Mouse (Mus musculus): ENCODE results near the gene Apba2.
A peak's percentile ranks its signal among the peaks of the same experiment; 100 is the strongest.

The Apba2 gene

GRCm38 (mm10) chr7:64501536-64502270 lies at the start of gene Apba2:
Gene Apba2 (plus strand): TSS chr7:64501706.
- DNase-seq (ENCODE audit: low spot score in 2 of 2) = peak; percentile 75 to 77

DNA sequence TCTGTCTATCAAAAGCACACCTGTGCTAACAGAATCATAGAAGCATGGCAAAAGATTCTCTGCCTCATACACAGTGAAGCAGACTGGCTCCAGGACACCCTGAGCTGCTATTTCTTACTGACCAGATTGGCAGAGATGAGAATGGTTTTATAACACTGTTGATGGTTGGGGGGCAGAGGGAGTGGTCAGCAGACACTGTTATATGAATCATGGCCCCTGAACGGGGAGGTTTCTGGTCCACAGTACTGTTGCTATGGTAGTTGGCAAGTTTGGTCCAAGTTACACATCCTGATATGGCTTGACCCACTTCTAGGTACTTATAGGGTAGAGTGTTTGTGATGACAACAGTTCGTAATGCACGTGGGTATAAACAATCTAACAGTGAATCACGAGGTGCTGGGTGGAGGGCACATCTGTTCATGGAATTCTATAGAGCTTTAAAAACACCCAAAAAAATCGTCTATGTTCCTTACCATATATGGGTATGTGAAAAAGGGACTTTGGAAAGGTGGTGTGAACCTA lies 49.6 kb upstream of the Apba2 start:
- peak in 1 of 2 experiments; percentile 36 for DNase-seq (ENCODE audit: low spot score in 2 of 2)

DNA sequence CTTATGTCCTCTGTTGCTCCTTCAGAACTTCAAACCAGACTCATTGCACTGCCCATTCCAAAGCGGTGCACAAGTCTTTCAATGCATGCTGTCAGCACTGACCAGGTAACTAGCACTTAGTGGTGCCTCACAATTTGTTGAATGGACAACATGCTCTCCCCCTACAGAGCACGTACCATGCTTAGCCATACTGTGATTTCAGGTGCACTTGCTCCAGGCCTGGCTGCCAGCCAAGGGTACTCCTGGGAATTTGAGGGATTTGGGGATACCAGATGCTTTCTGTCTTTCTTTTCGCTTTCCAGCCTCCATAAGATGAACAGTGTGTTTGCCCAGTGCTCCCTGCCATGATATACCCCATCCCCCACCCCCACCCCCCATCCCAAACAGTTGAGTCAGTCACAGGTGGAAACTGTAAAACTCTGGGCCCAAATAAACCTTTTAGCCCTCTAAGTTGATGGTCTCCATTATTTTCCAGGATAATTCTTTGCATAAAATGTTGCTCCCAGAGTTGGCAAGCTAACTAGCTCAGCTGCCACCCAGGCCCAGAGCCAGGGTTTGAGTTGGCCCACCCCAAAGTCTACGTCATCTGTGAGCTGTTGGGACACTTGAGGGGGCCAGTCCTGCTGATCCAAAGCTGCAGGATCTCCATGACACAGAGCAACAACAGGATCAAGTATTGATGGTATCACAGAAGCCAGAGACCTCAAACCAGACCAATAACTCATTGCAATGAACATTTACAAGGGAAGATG lies 48.9 kb upstream of the Apba2 start:
- DNase-seq (ENCODE audit: low spot score in 2 of 2) = no peak

DNA sequence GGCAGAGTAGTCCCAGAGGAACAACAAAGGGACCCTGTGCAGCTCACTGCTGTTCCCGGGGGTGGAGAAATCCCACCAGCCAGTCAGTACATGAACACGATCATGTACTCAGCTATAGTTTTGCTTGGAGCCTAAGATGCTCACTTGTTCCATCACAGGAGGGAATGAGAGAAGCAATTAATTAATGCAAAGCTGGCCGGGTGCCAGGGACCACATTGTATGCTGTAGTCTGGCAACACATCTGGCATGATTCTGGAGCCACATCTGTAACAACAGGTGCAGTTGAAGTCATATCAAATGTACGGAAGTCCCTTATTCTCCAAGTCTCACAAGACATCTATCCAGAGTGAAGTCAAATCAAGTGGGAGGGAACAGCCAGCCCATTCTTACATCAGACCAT lies 45.3 kb upstream of the Apba2 start:
- DNase-seq (ENCODE audit: low spot score in 2 of 2) = no peak

GRCm38 (mm10) chr7:64456676-64457075 lies 44.8 kb upstream of the Apba2 start:
- DNase-seq (ENCODE audit: low spot score in 2 of 2) = no peak

DNA sequence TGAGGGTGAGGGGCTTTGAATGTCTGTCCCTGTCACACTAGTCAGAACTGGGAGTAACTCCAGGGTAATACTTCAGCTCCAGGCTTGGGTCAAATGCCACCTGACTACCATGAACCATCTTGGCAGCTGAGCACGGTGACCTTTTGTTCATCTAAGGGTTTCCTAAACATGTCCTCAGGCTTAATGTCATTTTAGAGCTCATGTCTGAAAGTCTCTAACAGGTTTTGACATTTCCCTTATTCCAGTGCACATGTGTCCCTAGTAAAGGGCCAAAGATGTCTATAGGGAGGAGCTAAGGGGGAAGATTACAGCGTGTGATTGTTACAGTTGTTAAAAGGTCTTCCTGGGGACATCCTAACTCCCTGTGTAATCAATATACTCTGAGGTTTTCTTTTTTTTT lies 43.7 kb upstream of the Apba2 start:
- DNase-seq (ENCODE audit: low spot score in 2 of 2) = no peak

DNA sequence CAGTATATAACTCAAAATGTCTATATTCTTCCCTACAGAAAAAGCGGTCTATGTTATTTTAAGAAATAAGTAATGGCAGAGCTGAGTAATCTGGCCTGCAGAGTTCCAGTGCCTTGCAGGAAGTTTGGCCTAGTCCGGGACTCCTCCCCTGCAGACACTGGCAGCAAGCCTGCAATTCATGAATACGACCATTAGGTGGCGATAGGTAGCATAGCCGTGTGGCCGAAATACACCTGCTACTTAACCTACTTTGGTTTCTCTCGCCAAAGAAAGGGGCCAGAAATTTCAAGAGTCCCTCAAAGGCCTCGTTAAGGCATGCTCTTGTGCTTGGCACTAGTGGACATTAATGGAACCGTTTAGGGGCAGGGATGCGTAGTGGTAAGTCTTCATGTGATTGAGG lies 4.1 kb upstream of the Apba2 start:
- DNase-seq (ENCODE audit: low spot score in 2 of 2) = no peak

- DNase-seq (ENCODE audit: low spot score in 2 of 2) = no peak
Measured at GRCm38 (mm10) chr7:64502271-64503180, 1.0 kb downstream of the Apba2 start.

- DNase-seq (ENCODE audit: low spot score in 2 of 2) = no peak
Measured at GRCm38 (mm10) chr7:64503641-64504040, 2.1 kb downstream of the Apba2 start.

DNA sequence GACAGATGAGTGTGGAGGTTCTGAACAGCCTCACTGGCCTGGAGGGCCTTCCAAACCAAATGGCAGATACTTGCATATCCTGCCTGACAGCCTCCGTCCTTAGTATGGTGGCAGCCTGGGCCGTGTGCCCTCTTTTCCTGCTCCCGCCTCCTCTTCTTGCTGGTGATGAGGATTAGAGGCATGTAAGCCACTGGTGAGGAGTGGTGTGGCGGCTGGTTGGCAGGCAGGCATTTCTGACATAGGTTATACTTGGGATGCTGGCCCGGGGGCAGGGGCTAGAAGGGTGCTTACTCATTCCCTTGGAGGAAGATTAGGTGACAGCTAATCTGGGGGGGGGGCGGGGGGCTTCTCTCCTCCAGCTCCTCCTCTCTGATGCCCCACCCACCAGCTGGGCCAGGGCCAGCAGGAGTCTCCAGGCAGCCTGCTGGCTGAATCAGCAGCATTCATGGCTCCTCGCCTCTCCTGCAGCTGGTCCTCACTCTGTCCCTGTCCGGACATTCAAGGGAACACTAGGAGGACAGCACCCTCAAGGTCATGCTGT lies 3.3 kb downstream of the Apba2 start:
- peak; percentile 59 to 63 for DNase-seq (ENCODE audit: low spot score in 2 of 2)

DNA sequence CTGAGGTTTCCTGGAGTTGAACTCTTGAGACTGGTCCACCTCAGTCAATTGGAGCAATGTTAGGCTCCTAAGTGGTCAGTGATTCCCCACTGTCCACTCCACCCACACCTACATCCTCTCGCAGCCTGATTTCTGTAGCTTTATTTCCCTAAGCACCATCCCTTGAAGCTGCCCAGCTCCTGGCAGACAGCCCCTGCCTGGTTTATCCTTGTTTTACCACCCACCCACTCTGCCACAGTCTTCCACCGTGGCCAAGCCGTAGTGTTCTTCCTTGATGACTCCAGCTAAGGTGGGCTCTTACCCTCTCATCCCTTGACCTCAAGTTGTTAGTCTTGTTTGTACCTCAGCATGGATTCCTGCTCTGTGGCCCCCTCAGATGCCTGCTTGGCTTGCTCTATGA lies 4.1 kb downstream of the Apba2 start:
- DNase-seq (ENCODE audit: low spot score in 2 of 2) = peak in 1 of 2 experiments; percentile 34

GRCm38 (mm10) chr7:64508826-64509225 lies 7.3 kb downstream of the Apba2 start:
- DNase-seq (ENCODE audit: low spot score in 2 of 2) = peak in 1 of 2 experiments; percentile 3

GRCm38 (mm10) chr7:64509911-64510310 lies 8.4 kb downstream of the Apba2 start:
- peak in 1 of 2 experiments; percentile 1 for DNase-seq (ENCODE audit: low spot score in 2 of 2)

- peak in 1 of 2 experiments; percentile 0 for DNase-seq (ENCODE audit: low spot score in 2 of 2)
Measured at GRCm38 (mm10) chr7:64510526-64511210, 9.2 kb downstream of the Apba2 start.

GRCm38 (mm10) chr7:64513621-64514020 lies 12.1 kb downstream of the Apba2 start:
- DNase-seq (ENCODE audit: low spot score in 2 of 2) = no peak

DNA sequence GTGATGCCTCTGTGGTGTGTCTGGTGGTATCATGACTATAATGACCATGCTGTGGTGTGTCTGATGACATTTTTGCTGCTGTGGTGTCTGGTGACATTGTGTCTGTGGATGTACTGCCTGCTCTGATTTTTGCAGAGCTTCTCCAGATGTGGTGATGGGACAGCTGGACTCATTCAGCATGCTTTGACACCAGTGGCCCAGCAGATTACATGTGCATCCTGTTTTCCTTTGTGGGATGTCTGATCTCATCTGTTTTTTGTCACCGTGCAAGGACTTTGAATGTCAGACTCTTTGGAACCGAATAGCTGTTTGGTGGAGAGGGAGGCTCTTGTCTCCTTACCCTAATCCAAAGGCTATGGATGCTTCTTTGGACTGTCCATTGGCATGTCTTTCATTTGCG lies 13.8 kb downstream of the Apba2 start:
- no peak for DNase-seq (ENCODE audit: low spot score in 2 of 2)

GRCm38 (mm10) chr7:64515891-64516290 lies 14.4 kb downstream of the Apba2 start:
- no peak for DNase-seq (ENCODE audit: low spot score in 2 of 2)

DNA sequence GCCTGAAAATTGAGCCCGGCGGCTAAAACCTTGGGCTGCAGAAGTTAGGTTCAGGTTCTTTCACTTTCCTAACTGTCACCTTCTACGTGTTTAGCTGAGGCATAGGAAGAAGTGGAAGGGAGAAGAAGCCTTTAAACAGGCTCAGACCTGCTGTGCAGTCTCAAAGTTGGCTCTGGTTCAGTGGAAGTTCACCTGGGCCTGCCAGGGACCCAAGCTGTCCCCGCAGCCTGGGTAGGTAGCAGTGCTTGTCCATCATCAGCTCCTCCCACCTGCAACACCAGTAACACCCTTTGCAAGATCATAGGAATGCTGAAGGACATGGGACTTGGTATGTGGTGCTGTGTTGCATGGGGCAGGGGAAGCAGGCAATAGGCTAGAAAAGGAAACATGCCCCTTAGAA lies 17.6 kb downstream of the Apba2 start:
- no peak for DNase-seq (ENCODE audit: low spot score in 2 of 2)

- no peak for DNase-seq (ENCODE audit: low spot score in 2 of 2)
Measured at GRCm38 (mm10) chr7:64519521-64519920, 18.0 kb downstream of the Apba2 start.

DNA sequence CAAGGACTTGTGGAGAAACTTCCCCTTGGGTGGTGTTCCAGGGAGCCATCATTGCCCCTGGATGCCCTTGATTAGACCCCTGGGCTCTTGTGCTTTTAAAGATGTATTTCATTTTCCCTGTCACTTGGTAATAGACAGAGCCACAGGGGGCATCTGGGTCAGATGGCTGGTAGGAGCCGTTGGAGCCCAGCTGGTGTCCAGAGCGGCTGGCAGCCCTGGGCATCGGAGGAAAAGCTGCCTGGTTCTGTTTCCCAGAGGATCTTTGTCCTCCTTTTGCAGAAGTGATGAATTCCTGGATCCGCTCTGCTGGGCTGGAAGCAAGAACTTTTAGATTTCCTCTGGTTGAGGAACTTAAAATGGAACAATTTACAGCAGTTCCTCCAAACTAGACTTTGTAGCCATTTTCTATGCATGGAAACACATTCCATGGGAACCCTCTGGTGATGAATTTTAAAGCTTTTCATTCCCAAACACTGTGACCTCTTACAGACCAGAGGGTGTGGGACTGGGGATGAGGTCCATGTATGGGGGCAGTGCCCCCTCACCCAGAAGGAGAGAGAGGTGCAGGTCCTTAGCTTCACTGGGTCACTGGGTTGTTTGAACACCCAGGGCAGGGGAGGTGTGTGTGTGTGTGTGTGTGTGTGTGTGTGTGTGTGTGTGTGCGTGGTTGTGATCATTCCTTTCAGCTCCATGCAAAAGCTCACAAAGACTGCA lies 20.3 kb downstream of the Apba2 start:
- no peak for DNase-seq (ENCODE audit: low spot score in 2 of 2)

- DNase-seq (ENCODE audit: low spot score in 2 of 2) = no peak
Measured at GRCm38 (mm10) chr7:64522409-64522730, 20.9 kb downstream of the Apba2 start.
